Mouse (Mus musculus) bone marrow macrophage, adult 2 months (primary cell): ENCODE measurements around the gene Sept8.

Experiments
- CTCF ChIP-seq: IDR thresholded peaks from 2 replicates; pipeline ENCODE4 v1.5.1; 2012; ENCODE audit warnings: low read depth, mild to moderate bottlenecking, low read length, moderate library complexity
- POLR2A ChIP-seq: IDR thresholded peaks from 2 replicates; pipeline ENCODE4 v1.6.1; 2012; ENCODE audit warnings: mild to moderate bottlenecking, low read depth, low read length, borderline replicate concordance

DNA sequence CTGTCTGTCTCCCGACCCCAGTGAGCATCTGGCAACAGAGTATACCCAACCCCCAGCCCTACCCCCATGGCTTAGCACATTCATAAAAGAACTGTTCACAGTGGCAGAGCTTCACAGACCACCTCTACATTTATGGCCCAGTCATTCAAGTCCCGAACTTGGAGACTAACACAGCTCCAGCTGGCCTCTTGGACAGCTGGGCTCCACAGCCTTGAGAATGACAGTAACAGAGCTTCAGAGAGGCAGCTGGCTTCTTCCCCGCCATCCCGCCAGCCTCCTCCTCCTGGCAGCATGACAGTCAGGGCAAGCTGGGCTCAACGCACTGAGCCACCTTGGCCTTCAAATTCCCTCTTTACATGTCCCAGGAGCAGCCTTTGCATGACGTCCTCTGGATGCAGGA lies 27.2 kb downstream of the Sept8 start:
- no peak for TF ChIP-seq CTCF
- TF ChIP-seq POLR2A: no peak
